Mouse (Mus musculus) hindbrain, postnatal 0 days (tissue): ENCODE measurements around the gene Nr3c2. TPM values are rescaled to one million over a fixed set of nuclear protein-coding genes. Genes with fewer than 3 reads are reported as not detected.

Experiments used
- ATAC-seq: fragments of 200-750 bp; cut with Nextera tagmentation; 2 replicates; pipeline ENCODE4 v1.8.0; 2017; ENCODE audit warnings: mild to moderate bottlenecking, moderate TSS enrichment, moderate library complexity
- DNase-seq: peaks from one replicate; pipeline ENCODE4 v3.0.0-alpha.2; 2015; ENCODE audit warnings: low spot score
- H3K27ac ChIP-seq: fragments of 300-500 bp; sonication (generic); 2 replicates; pipeline ENCODE4 v1.5.1; 2014; ENCODE audit warnings: mild to moderate bottlenecking
- H3K27me3 ChIP-seq: fragments of 300-500 bp; sonication (generic); 2 replicates; pipeline ENCODE4 v1.6.1; 2014; ENCODE audit warnings: low read length, mixed read lengths; ENCODE audit not compliant: insufficient read depth
- H3K36me3 ChIP-seq: fragments of 300-500 bp; sonication (generic); 2 replicates; pipeline ENCODE4 v1.6.1; 2014; ENCODE audit warnings: low read length, mixed read lengths; ENCODE audit not compliant: insufficient read depth
- H3K4me1 ChIP-seq: fragments of 300-500 bp; sonication (generic); 2 replicates; pipeline ENCODE4 v1.6.1; 2014; ENCODE audit warnings: antibody characterized with exemption, low read length, mixed read lengths; ENCODE audit not compliant: insufficient read depth
- H3K4me2 ChIP-seq: fragments of 300-500 bp; sonication (generic); 2 replicates; pipeline ENCODE4 v1.6.1; 2014; ENCODE audit warnings: low read depth, mild to moderate bottlenecking, low read length, moderate library complexity, mixed read lengths
- H3K4me3 ChIP-seq: fragments of 300-500 bp; sonication (generic); 2 replicates; pipeline ENCODE4 v1.5.1; 2014; ENCODE audit warnings: low read length
- H3K9ac ChIP-seq: fragments of 300-500 bp; sonication (generic); replicated peaks from 2 replicates; pipeline ENCODE4 v1.6.1; 2014; ENCODE audit warnings: mild to moderate bottlenecking, low read length, moderate library complexity, mixed read lengths
- H3K9me3 ChIP-seq: fragments of 300-500 bp; sonication (generic); 2 replicates; pipeline ENCODE4 v1.6.1; 2016; ENCODE audit warnings: low read length, mixed read lengths
- CTCF ChIP-seq: IDR thresholded peaks from 2 replicates; pipeline ENCODE4 v1.5.1; 2016; ENCODE audit warnings: antibody characterized with exemption, control low read depth, low read depth
- WGBS: fragments of 180-500 bp; shearing (Covaris S2); extraction: QIAGEN DNeasy Blood & Tissue Kit; methylation state at CpG from one replicate; pipeline ENCODE4 v1.1.7; 2014; 5-methylcytosine and 5-hydroxymethylcytosine counted together
- polyA plus RNA-seq: library from polyadenylated mRNA; unstranded; fragments of >200 nt; fragmentation: Nextera tagmentation; extraction: Ambion mirVana; gene quantifications from 2 replicates; pipeline ENCODE4 v1.2.1, GENCODE M21; 2015
- total RNA-seq: library from RNA; depleted of rRNA; stranded (reverse); fragments of >200 nt; gene quantifications from 2 replicates; pipeline ENCODE4 v1.2.3, GENCODE M21; 2014

Gene Nr3c2
- total and polyA plus RNA-seq, 2 experiments from 2014 or later, result 6.8 to 6.9 TPM

DNA sequence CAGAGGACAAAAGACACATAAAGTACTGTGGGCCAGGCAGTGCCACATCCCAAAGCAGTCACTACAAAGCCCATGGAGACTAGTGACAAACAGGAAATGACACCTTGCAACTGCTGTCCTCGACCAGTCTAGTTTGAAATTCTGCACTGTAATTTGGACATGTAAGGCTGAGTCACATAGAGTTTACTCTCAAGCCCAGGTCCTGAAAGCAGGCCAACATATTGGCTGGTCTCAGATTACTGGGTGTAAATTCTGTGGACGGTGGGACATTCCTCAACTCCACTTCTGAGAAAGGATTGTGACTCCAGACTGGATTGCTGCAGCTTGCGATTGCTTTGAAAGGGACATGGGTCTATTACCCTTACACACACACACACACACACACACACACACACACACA is 388.8 kb downstream of the Nr3c2 start:
- TF ChIP-seq CTCF, result no peak
- ATAC-seq (no peak), DNase-seq (no peak)
- no peaks in the 10 kb centered on the region for H3K36me3 ChIP-seq
- WGBS, result 83% methylated on average over 3 of the region's 3 CpGs
- no peaks in the 10 kb centered on the region for H3K4me1 ChIP-seq
- no peaks in the 10 kb centered on the region for H3K27me3 ChIP-seq
- H3K27ac ChIP-seq, result no peak overlapping the region
- H3K4me3 ChIP-seq, result no peak overlapping the region
- no peak overlapping the region for H3K4me2 ChIP-seq
- H3K9me3 ChIP-seq, result no peaks in the 10 kb centered on the region
- H3K9ac ChIP-seq, result no peak overlapping the region

DNA sequence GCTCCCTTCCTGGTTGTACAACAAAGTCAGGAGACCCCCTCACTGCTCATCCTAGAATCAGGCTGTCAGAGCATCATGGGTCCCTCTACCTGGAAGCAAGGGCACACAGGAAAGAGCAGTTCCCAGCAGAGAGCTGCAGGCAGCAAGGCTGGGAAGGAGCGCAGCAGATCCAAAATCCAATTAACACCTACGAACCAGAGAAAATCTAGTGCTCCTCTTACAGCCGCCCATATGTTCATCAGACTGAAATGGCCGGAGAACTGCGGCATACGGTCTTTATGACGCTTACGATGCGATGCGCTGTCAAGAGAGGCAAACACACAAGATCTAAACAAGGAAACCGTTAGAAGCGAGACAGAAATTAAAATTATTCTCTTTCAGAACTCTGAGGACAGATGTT is 389.2 kb downstream of the Nr3c2 start:
- no peak for DNase-seq
- no peaks in the 10 kb centered on the region for H3K36me3 ChIP-seq
- H3K9me3 ChIP-seq, result no peaks in the 10 kb centered on the region
- no peak overlapping the region for H3K27ac ChIP-seq
- H3K4me3 ChIP-seq, result no peak overlapping the region
- WGBS, result 89% methylated on average over 12 of the region's 12 CpGs
- no peak overlapping the region for H3K9ac ChIP-seq
- no peaks in the 10 kb centered on the region for H3K4me1 ChIP-seq
- ATAC-seq, result no peak
- no peaks in the 10 kb centered on the region for H3K27me3 ChIP-seq
- H3K4me2 ChIP-seq, result no peak overlapping the region
- TF ChIP-seq CTCF, result no peak

DNA sequence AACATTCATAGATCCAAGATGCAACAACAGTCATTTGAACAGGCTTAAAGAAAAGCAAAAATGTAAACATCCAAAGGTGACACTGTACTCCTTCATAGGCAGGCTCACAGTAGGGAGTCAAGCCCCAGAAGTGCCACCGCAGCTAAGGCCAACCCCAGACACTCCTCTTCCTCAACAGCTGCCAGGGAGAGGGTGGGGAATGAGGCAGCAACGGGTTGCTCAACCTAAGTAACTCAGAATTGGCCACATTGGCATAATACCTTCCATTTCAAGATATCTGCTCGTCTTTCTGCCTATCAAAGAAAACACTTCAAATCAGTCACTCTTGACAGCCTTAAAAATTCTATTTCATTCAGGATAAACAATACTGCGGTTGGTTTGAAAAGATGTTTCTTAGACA is 392.9 kb downstream of the Nr3c2 start:
- DNase-seq (no peak), ATAC-seq (no peak)
- H3K9me3 ChIP-seq, result no peaks in the 10 kb centered on the region
- no peaks in the 10 kb centered on the region for H3K36me3 ChIP-seq
- no peaks in the 10 kb centered on the region for H3K27me3 ChIP-seq
- WGBS, result 48% methylated on average over 4 of the region's 4 CpGs
- no peaks in the 10 kb centered on the region for H3K4me1 ChIP-seq
- no peak for TF ChIP-seq CTCF
- H3K9ac ChIP-seq, result no peak overlapping the region
- no peak overlapping the region for H3K27ac ChIP-seq
- H3K4me2 ChIP-seq, result no peak overlapping the region
- H3K4me3 ChIP-seq, result no peak overlapping the region

DNA sequence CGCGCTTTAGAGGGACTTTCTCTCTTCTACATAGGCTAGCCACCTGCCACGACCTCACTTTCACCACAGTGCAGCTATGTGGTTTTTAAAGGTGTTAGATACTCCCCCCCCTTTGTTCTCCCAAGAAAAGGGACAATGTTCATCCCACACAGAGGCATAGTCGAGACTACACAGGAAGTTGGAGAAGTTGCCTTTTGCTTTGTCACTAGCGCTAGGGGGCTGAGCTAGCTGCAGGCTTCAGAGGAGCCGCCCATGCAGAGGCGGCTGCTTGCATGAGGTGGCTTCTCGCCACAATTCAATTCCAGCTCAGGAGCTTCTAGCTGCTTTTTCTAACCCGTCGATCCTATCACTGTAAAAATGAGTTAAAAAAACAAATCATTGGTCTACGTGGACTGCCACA is 393.4 kb downstream of the Nr3c2 start:
- no peak for TF ChIP-seq CTCF
- no peak for DNase-seq
- ATAC-seq, result no peak
- no peak overlapping the region for H3K9ac ChIP-seq
- no peaks in the 10 kb centered on the region for H3K36me3 ChIP-seq
- H3K4me2 ChIP-seq, result no peak overlapping the region
- no peaks in the 10 kb centered on the region for H3K27me3 ChIP-seq
- H3K27ac ChIP-seq, result no peak overlapping the region
- 43% methylated on average over 11 of the region's 11 CpGs for WGBS
- no peaks in the 10 kb centered on the region for H3K9me3 ChIP-seq
- no peak overlapping the region for H3K4me3 ChIP-seq
- no peaks in the 10 kb centered on the region for H3K4me1 ChIP-seq

DNA sequence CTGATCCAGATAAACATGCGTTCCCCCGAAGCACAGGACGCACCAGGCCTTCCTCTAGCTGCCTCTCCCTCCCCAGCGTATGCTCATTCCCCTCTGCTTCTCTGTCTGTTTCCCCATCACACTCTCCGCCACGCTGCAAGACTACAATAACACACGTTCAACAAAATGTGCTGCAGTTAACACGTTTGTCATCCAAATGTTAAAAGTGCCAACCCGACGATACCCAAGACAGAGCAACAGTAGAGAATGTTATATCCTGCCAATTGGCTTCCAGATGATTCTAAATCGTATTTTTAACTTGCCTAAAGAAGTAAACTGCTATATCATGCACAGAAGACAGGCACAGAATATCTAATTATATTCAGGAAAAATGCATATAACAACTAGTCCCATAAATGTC is 395.4 kb downstream of the Nr3c2 start:
- no peak for ATAC-seq
- 81% methylated on average over 11 of the region's 11 CpGs for WGBS
- no peak for DNase-seq

More for the DNA sequence above, 395.4 kb downstream of the Nr3c2 start:
- TF ChIP-seq CTCF, result no peak
- Histone ChIP-seq H3K9me3 (no peaks in the 10 kb centered on the region), H3K36me3 (no peaks in the 10 kb centered on the region), H3K9ac (no peak overlapping the region), H3K4me1 (no peaks in the 10 kb centered on the region), H3K4me3 (no peak overlapping the region), H3K27me3 (no peaks in the 10 kb centered on the region), H3K4me2 (no peak overlapping the region), H3K27ac (no peak overlapping the region)
